In genomic region chr12:65390330-65390729, GRCm38 (mm10) we compare ENCODE assay signal across 20 mouse cellular contexts.
DNase-seq lines count a peak whose midpoint lies in the region; ATAC-seq lines count a peak whose summit lies in the region.
"Had no signal": no experiment of that assay in that cellular context is flagged by ENCODE, and none has a peak within 500 bp of the region (broad histone marks: within the 10 kb centered on the region; RNA-seq: fewer than 3 reads in every experiment).

No protein-coding gene starts in this region.

- no peak overlapping the region for H3K4me2 ChIP-seq in midbrain, embryonic 15.5 days
- H3K4me2 ChIP-seq: embryonic facial prominence, embryonic 13.5 days; forebrain, embryonic 13.5 days; heart, embryonic 11.5 days; neural tube, embryonic 13.5 days had no signal

- WGBS in midbrain, embryonic 15.5 days, result 66% methylated on average over 6 of the region's 6 CpGs

- no peaks in the 10 kb centered on the region for H3K27me3 ChIP-seq in midbrain, embryonic 15.5 days (replicated peaks)
- H3K27me3 ChIP-seq: CH12.LX; embryonic facial prominence, embryonic 13.5 days; forebrain, embryonic 13.5 days; neural tube, embryonic 13.5 days had no signal

- 0 out of 2 replicates have a peak, but pooled peaks have one; percentile 52 for ATAC-seq in midbrain, embryonic 15.5 days (replicated peaks)
- ATAC-seq: inflammation-experienced regulatory T-cells, adult 6 months had no signal

- H3K9me3 ChIP-seq in midbrain, embryonic 15.5 days, result no peaks in the 10 kb centered on the region
- H3K9me3 ChIP-seq: embryonic facial prominence, embryonic 13.5 days; forebrain, embryonic 13.5 days; neural tube, embryonic 13.5 days had no signal

- DNase-seq in cerebellum, postnatal 14 days, result peak; percentile 9 to 36
- DNase-seq in cerebellum, adult 8-10 months, result no peak
- peak; percentile 12 to 48 for DNase-seq in left cerebral cortex, adult 18-20 months (ENCODE audit: low spot score in 2 of 2)
- no peak for DNase-seq in left cerebral cortex, adult 11 months (ENCODE audit: low spot score)
- DNase-seq in frontal cortex, postnatal 10 days (ENCODE audit: low spot score in 2 of 2), result peak; percentile 17 to 19
- no peak for DNase-seq in heart, postnatal 25 days (ENCODE audit: low spot score)
- no peak for DNase-seq in kidney, adult 11 months
- DNase-seq: adrenal gland, postnatal 25 days; gastrocnemius, postnatal 36 days; lung, adult 2 months; thymus, postnatal 4 days had no signal

- no peak overlapping the region for H3K9ac ChIP-seq in midbrain, embryonic 15.5 days
- H3K9ac ChIP-seq: embryonic facial prominence, embryonic 13.5 days; forebrain, embryonic 13.5 days; neural tube, embryonic 13.5 days had no signal

- no peaks in the 10 kb centered on the region for H3K36me3 ChIP-seq in midbrain, embryonic 15.5 days (replicated peaks)
- H3K36me3 ChIP-seq: embryonic facial prominence, embryonic 13.5 days; neural tube, embryonic 13.5 days had no signal

- H3K4me1 ChIP-seq in midbrain, embryonic 15.5 days, result no peaks in the 10 kb centered on the region
- H3K4me1 ChIP-seq: neural tube, embryonic 13.5 days had no signal

- no peak overlapping the region for H3K27ac ChIP-seq in midbrain, embryonic 15.5 days
- H3K27ac ChIP-seq: embryonic facial prominence, embryonic 13.5 days; forebrain, embryonic 13.5 days; layer of hippocampus, adult 2 months; macrophage; neural tube, embryonic 13.5 days had no signal

- no peak overlapping the region for H3K4me3 ChIP-seq in midbrain, embryonic 15.5 days
- H3K4me3 ChIP-seq: embryonic facial prominence, embryonic 13.5 days; forebrain, embryonic 13.5 days; layer of hippocampus, adult 2 months; neural tube, embryonic 13.5 days had no signal

- intact Hi-C loops in heart, postnatal 25 days (cut with DNase I), result no loop called here

Comparison
In these comparisons a context has a peak if more than half of its experiments do, and no peak if none do; other contexts are left out.
1. DNase-seq: peak in cerebellum, postnatal 14 days (2 of 2), left cerebral cortex, adult 18-20 months (2 of 2) and frontal cortex, postnatal 10 days (2 of 2); none in cerebellum, adult 8-10 months (single experiment), left cerebral cortex, adult 11 months (single experiment), heart, postnatal 25 days (single experiment) and kidney, adult 11 months (single experiment).